Mouse (Mus musculus): ENCODE measurements around the gene Slc39a13. TPM values are rescaled to one million over a fixed set of nuclear protein-coding genes. Genes with fewer than 3 reads are reported as not detected.
A peak's percentile ranks its signal among the peaks of the same experiment; 100 is the strongest.
"Not testable (repeated sequence)": the region's sequence is repeated elsewhere in the genome, so short reads cannot be mapped to it uniquely, and the experiment has no call there.

The Slc39a13 gene
- polyA plus RNA-seq, 1 experiment from 2014 or later: 45.5 TPM

DNA sequence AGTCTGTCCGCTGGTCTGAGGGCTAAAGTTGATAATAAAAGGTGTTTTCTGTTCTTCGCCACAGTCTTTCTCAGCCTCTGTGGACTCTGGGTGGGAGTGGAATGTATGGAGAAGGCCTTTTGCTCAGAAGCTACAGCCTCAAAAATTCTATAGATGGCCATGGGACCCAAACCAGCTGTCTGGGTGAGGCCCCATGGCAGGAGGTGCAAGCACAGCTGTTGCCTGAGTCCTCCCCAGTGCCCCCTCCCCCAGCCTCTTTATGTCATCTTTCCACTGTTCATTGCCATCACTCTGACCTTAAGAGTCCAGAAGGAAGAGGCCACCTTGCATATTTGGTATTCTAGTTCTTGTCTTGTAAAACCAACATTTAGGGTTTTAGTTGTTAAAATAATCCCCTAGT, 10.8 kb downstream of the Slc39a13 start:
- ATAC-seq (ENCODE audit: insufficient read depth, low FRiP score, low read depth): no peak
- Histone ChIP-seq H3K27me3 (replicated peaks) (no peaks in the 10 kb centered on the region), H3K9me3 (no peaks in the 10 kb centered on the region), H3K27ac (no peak overlapping the region), H3K4me1 (peaks cover 10% of the 10 kb centered on the region), H3K4me2 (no peak overlapping the region), H3K36me3 (peaks cover 76% of the 10 kb centered on the region), H3K9ac (no peak overlapping the region), H3K4me3 (replicated peaks) (no peak overlapping the region)
- WGBS: 92% methylated on average over 2 of the region's 2 CpGs

DNA sequence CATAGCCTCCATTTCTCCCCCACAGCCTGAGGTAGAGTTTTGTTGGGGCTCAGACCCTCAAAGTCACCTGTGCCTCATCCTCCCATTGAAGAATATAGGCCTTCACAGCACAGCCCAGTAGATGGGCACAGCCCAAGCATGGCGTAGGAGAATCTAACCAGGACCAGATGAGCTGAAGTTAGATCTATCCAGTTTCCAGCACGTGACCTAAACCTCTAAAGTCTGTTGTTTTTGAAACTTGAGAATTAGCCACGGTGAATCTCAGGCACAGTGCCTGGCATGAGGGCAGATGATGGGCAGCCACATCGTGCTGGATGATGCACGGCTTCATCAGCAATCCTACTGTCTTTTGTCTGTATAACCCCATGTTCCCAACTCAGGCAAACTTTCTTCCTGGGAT, 11.8 kb downstream of the Slc39a13 start:
- H3K27me3 ChIP-seq (replicated peaks): no peaks in the 10 kb centered on the region
- no peak overlapping the region for H3K9ac ChIP-seq
- peaks cover 10% of the 10 kb centered on the region for H3K4me1 ChIP-seq
- no peak overlapping the region for H3K27ac ChIP-seq
- ATAC-seq (ENCODE audit: insufficient read depth, low FRiP score, low read depth): no peak
- H3K36me3 ChIP-seq: peaks cover 70% of the 10 kb centered on the region
- no peaks in the 10 kb centered on the region for H3K9me3 ChIP-seq
- 90% methylated on average over 5 of the region's 5 CpGs for WGBS
- no peak overlapping the region for H3K4me2 ChIP-seq
- H3K4me3 ChIP-seq (replicated peaks): no peak overlapping the region

DNA sequence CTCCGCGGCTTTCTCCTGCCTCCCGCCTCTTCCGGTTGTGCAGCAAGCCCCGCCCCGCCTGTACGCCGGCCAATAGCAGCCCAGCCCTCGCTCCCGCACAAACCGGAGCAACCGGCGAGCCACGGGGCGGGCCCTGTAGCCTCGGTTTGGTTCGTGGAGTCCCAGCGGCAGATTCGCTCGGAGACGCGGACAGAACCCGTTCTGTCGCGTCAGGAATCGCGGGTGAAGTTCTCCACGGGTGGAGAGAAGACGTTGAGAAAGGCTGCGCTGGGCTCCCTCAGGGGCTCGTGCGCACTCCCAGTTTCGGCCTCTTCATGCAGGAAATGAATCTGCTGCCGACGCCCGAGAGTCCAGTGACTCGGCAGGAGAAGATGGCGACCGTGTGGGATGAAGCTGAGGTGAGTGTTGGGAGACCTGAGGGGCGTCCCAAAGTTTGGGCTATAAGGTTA, 16.3 kb downstream of the Slc39a13 start, which contains the start of gene Psmc3:
TSS of gene Psmc3 (plus strand) at position 76 of the 449 bp plus-strand sequence.
- Histone ChIP-seq H3K4me3 (replicated peaks) (peak within 1 kb of the TSS; percentile 79), H3K9ac (peak within 1 kb of the TSS; percentile 73), H3K36me3 (peaks cover 37% of the 10 kb centered on the region), H3K27me3 (replicated peaks) (no peaks in the 10 kb centered on the region), H3K27ac (peak within 1 kb of the TSS; percentile 88), H3K9me3 (no peaks in the 10 kb centered on the region), H3K4me2 (peak within 1 kb of the TSS; percentile 82), H3K4me1 (peaks cover 7% of the 10 kb centered on the region)
- peak; percentile 98 for ATAC-seq (ENCODE audit: insufficient read depth, low FRiP score, low read depth)
- WGBS: 0% methylated on average over 40 of the region's 40 CpGs

DNA sequence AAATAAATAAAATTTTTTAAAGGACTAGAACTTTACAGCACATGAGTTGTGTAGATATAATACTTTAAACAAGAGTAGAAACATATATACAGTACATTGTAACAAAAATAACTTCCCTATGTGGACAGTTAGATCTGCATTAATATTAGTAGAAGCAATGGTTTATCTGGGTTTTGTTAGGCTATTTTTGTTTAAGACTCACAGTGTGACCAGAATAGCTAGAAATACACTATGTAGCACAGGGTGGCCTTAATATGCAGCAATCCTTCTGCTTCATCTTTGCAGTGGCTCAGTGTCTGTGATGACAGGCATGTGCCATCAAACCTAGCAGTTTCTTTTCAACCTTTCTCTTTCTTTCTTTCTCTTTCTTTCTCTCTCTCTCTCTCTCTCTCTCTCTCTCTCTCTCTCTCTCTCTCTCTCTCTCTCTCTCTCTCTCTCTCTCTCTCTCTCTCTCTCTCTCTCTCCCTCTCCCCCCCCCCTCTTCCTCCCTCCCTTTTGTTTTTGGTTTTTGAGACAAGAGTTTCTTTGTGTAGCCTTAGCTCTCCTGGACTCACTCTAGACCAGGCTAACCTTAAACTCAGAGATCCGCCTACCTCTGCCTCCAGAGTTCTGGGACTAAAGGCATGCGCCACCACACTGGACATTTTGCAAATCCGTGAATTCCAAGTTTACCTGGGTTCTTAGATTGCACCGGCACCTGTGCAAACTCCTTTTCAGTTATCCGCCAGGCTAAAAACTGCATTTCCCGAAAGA, 16.9 kb downstream of the Slc39a13 start:
- Histone ChIP-seq H3K4me3 (replicated peaks) (peak overlapping the region; percentile 79), H3K27me3 (replicated peaks) (no peaks in the 10 kb centered on the region), H3K4me1 (peaks cover 7% of the 10 kb centered on the region), H3K27ac (no peak overlapping the region), H3K9me3 (no peaks in the 10 kb centered on the region), H3K4me2 (peak overlapping the region; percentile 82), H3K36me3 (peaks cover 31% of the 10 kb centered on the region), H3K9ac (no peak overlapping the region)
- ATAC-seq (ENCODE audit: insufficient read depth, low FRiP score, low read depth): peak; percentile 39
- WGBS: 0% methylated on average over 6 of the region's 6 CpGs

DNA sequence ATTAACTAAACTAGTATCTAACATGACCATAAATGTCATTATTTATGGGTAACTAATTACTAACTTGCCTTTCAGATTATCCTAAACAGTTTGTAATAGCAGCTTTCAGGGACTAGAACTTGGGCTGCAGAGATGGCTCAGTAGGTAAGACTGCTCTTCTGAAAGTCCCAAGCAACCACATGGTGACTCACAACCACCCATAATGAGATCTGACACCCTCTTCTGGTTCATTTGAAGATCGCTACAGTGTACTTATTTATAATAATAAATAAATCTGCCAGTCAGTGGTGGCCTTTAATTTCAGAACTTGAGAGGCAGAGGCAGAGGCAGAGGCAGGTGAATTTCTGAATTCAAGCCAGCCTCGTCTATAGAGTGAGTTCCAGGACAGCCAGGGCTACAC, 17.5 kb downstream of the Slc39a13 start:
- H3K4me3 ChIP-seq (replicated peaks): no peak overlapping the region
- no peak overlapping the region for H3K9ac ChIP-seq
- ATAC-seq (ENCODE audit: insufficient read depth, low FRiP score, low read depth): no peak
- H3K9me3 ChIP-seq: no peaks in the 10 kb centered on the region
- no peaks in the 10 kb centered on the region for H3K27me3 ChIP-seq (replicated peaks)
- 53% methylated on average over 2 of the region's 2 CpGs for WGBS
- H3K4me2 ChIP-seq: no peak overlapping the region
- peaks cover 26% of the 10 kb centered on the region for H3K36me3 ChIP-seq
- H3K27ac ChIP-seq: no peak overlapping the region
- peaks cover 7% of the 10 kb centered on the region for H3K4me1 ChIP-seq

DNA sequence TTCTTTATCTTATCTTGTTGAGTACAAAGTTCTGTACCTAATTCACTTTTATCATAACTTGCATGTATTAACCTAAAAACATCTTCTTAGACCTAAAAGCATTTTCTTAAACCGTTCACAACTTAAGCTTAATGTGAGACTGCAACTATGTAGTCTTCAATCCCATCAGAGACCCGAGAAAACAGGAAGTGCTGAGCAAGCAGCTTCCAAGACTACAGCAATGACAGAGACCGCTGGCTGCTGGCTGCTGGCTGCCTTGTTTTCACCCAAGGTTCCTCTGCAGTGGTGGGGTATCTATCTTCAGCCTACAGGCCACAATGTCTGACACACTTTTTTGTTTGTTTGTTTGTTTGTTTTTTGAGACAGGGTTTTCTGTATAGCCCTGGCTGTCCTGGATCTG, 18.3 kb downstream of the Slc39a13 start:
- no peak for ATAC-seq (ENCODE audit: insufficient read depth, low FRiP score, low read depth)
- H3K9me3 ChIP-seq: no peaks in the 10 kb centered on the region
- no peak overlapping the region for H3K27ac ChIP-seq
- H3K4me1 ChIP-seq: peaks cover 7% of the 10 kb centered on the region
- H3K36me3 ChIP-seq: peaks cover 18% of the 10 kb centered on the region
- WGBS: 73% methylated on average over 3 of the region's 3 CpGs
- H3K9ac ChIP-seq: no peak overlapping the region
- H3K27me3 ChIP-seq (replicated peaks): no peaks in the 10 kb centered on the region
- H3K4me2 ChIP-seq: no peak overlapping the region
- no peak overlapping the region for H3K4me3 ChIP-seq (replicated peaks)

DNA sequence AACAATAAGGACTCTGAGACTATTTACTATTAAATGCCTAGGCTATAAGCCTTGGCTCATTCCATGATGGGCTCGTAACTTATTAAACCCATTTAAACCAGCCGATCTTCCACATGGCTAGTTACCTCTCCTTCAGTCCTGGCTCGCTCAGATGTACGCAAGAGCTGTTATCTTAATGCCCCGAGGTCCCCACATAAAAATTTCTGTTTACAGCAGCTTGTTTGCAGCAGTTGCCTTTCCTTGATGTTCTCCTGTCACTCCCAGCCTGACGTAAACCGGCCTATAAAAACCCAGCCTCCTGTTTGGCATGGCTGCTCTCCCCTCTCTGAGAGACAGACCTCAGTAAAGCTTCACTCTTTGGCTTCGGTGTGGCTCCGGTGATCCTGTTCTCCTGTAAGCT, 22.9 kb downstream of the Slc39a13 start:
- H3K4me2 ChIP-seq: no peak overlapping the region
- 0 out of 2 replicates have a peak, but pooled peaks cover 3% of the 10 kb centered on the region for H3K4me1 ChIP-seq
- H3K27me3 ChIP-seq (replicated peaks): no peaks in the 10 kb centered on the region
- H3K36me3 ChIP-seq: no peaks in the 10 kb centered on the region
- no peak overlapping the region for H3K4me3 ChIP-seq (replicated peaks)
- 75% methylated on average over 9 of the region's 9 CpGs for WGBS
- H3K27ac ChIP-seq: no peak overlapping the region
- H3K9ac ChIP-seq: no peak overlapping the region
- H3K9me3 ChIP-seq: no peaks in the 10 kb centered on the region
- ATAC-seq (ENCODE audit: insufficient read depth, low FRiP score, low read depth): no peak

DNA sequence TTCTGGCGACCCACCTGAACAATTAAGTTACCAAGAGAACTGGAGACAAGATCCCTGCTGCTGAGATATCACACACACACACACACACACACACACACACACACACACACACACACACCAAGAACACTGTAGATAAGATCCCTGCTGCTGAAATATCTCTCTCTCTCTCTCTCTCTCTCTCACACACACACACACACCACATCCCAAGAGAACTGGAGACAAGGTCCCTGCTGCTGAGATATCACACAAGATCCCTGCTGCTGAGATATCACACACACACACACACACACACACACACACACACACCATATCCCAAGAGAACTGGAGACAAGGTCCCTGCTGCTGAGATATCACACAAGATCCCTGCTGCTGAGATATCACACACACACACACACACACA, 24.4 kb downstream of the Slc39a13 start:
- ATAC-seq (ENCODE audit: insufficient read depth, low FRiP score, low read depth); H3K4me2 ChIP-seq; H3K9ac ChIP-seq; H3K4me3 ChIP-seq (replicated peaks); H3K36me3 ChIP-seq; H3K9me3 ChIP-seq; H3K27me3 ChIP-seq (replicated peaks); H3K27ac ChIP-seq; H3K4me1 ChIP-seq: not testable (repeated sequence)
- 60% methylated on average over 1 of the region's 1 CpGs for WGBS

DNA sequence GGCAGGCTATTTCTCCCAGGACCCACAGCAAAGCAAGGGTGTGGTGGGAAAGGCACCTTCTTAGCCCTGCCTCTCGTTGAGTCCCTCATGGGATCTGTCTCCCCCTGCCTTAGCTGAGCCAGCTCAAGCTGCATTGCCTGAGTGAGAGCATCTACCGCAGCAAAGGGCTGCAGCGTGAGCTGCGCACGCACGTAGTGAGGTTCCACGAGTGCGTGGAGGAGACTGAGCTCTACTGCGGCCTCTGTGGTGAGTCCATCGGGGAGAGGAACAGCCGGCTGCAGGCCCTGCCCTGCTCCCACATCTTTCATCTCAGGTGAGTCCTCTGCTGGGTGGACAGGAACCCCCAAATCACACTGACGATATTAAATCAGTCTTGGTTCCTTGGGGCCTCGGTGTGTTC, 25.5 kb downstream of the Slc39a13 start:
- Histone ChIP-seq H3K4me3 (replicated peaks) (no peak overlapping the region), H3K36me3 (no peaks in the 10 kb centered on the region), H3K27ac (no peak overlapping the region), H3K9ac (no peak overlapping the region), H3K27me3 (replicated peaks) (no peaks in the 10 kb centered on the region), H3K4me1 (0 out of 2 replicates have a peak, but pooled peaks cover 3% of the 10 kb centered on the region), H3K9me3 (no peaks in the 10 kb centered on the region), H3K4me2 (no peak overlapping the region)
- ATAC-seq (ENCODE audit: insufficient read depth, low FRiP score, low read depth): no peak
- 72% methylated on average over 13 of the region's 13 CpGs for WGBS

DNA sequence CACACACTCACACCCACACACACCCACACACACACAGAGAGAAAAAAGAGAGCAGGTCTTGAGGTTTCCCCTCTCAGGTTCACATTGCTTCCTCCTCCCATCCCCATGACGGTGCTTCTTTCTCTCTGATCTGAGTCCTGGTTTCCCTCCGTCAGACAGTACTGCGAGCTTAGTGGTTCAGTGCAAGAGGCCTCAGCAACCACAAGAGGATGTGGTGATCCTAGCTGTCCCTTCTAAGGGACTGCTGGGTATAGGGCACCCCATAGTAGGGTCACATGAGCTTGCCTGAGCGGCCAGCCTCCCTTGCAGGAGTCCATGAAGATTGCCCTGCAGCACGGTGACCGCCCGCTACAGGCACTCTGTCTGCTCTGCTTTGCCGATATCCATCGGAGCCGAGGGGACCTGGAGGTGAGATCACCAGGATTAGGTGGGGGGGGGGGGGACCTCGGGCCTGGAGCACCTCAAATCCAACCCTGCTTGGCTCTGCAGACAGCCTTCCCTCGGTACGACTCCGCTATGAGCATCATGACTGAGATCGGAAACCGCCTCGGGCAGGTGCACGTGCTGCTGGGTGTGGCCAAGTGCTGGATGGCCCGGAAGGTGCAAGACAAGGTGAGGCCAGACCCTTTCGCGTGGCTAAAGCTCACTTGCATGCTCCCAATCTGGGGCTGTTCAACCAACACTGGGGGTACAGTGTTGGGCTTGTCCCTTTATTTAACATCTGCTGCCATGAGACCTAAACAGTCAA, 27.4 kb downstream of the Slc39a13 start:
- no peak for ATAC-seq (ENCODE audit: insufficient read depth, low FRiP score, low read depth)
- Histone ChIP-seq H3K9me3 (no peaks in the 10 kb centered on the region), H3K4me3 (replicated peaks) (no peak overlapping the region), H3K27me3 (replicated peaks) (no peaks in the 10 kb centered on the region), H3K36me3 (no peaks in the 10 kb centered on the region), H3K27ac (no peak overlapping the region), H3K4me1 (0 out of 2 replicates have a peak, but pooled peaks cover 3% of the 10 kb centered on the region), H3K4me2 (0 out of 2 replicates have a peak overlapping the region, but pooled peaks have one; percentile 8), H3K9ac (no peak overlapping the region)
- 64% methylated on average over 21 of the region's 21 CpGs for WGBS

DNA sequence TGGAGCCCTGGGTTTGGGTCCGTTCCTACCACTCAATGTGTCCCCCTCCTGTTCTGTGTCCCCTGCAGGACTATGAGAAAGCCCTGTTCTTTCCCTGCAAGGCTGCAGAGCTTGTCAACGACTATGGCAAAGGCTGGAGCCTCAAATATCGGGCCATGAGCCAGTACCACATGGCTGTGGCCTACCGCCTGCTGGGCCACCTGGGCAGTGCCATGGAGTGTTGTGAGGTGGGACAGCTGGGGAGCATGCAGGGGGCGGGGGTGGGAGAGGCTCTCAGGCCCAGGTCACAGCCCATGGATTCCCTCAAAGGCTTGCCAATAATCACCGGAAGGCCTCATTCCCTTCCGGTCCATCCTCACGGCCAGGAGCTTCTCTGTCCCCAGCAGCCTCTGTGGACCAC, 28.4 kb downstream of the Slc39a13 start:
- Histone ChIP-seq H3K36me3 (no peaks in the 10 kb centered on the region), H3K4me3 (replicated peaks) (no peak overlapping the region), H3K27me3 (replicated peaks) (no peaks in the 10 kb centered on the region), H3K4me2 (no peak overlapping the region), H3K9ac (no peak overlapping the region), H3K4me1 (0 out of 2 replicates have a peak, but pooled peaks cover 3% of the 10 kb centered on the region), H3K9me3 (no peaks in the 10 kb centered on the region), H3K27ac (no peak overlapping the region)
- WGBS: 78% methylated on average over 8 of the region's 8 CpGs
- no peak for ATAC-seq (ENCODE audit: insufficient read depth, low FRiP score, low read depth)

DNA sequence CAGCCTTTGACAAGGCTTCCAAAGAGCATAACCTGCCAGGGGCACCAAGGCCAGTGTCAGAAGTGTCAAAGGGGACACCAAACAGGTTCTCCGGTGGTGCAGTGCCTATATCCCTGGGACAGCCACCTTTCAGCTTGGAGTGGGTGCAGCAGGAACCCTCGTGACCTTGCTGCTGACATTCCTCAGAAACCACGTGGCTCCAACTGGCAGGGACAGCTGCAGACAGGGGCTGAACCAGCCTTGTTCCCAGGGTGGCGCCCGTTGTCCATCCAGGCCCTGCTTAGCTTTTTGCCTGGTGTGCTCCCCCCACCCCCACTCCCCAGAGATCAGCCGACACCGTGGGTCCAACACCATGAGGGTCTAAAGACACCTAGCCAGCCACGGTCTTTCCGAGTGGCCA, 34.8 kb downstream of the Slc39a13 start, which contains the start of gene Rapsn:
TSS of gene Rapsn (plus strand) at position 236 of the 400 bp plus-strand sequence.
- no peaks in the 10 kb centered on the region for H3K36me3 ChIP-seq
- H3K27ac ChIP-seq: no peak within 1 kb of the TSS
- H3K9me3 ChIP-seq: no peaks in the 10 kb centered on the region
- no peak within 1 kb of the TSS for H3K9ac ChIP-seq
- H3K4me1 ChIP-seq: no peaks in the 10 kb centered on the region
- 51% methylated on average over 9 of the region's 9 CpGs for WGBS
- peak; percentile 56; the same call in 1 of the 2 replicates for ATAC-seq (ENCODE audit: insufficient read depth, low FRiP score, low read depth)
- no peak within 1 kb of the TSS for H3K4me3 ChIP-seq (replicated peaks)
- no peak within 1 kb of the TSS for H3K4me2 ChIP-seq
- no peaks in the 10 kb centered on the region for H3K27me3 ChIP-seq (replicated peaks)
